Mouse (Mus musculus) E14TG2a.4 (cell line): ENCODE measurements around the gene Ccdc88c.

Experiments
- CTCF ChIP-seq: conservative IDR thresholded peaks from 2 replicates; pipeline ENCODE4 v1.5.1; 2014; ENCODE audit warnings: low read length
- NANOG ChIP-seq: IDR thresholded peaks from 2 replicates; pipeline ENCODE4 v1.6.1; 2014; ENCODE audit warnings: borderline replicate concordance, low read length, mixed read lengths

DNA sequence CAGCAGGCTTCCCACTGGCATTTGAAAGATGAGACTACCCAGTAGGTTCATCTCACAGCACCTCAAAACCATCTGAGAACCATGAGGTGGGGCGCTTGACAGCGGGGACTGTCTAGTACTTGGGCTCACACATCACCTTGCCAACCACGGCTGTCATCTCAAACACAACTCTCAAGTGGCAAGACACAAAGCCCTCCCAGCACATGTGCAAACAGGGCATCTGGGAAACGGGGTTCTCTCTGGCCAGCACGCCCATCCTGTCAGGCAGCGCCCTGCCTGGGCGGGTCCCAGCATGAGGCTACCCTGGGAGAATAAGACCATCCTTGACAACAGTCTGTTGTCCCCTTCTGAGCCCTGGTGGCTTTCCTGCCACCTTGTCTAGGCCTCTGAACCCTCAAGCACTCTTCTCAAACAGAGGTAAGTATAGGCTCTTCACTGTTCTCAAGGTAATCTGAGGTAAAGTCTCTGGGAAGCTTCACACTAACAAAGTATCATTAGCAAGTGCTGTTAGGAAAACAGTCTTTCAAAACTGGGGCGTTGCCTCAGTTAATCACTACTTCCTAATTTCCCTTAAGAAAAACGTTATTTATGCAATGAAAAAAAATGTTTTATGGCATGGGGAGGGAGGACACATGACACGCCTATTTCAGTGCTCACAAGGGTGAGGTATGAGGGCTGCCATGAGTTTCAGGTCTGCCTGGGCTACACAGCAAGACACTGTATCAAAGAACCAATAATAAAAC, 43.6 kb downstream of the Ccdc88c start:
- TF ChIP-seq CTCF (no peak), NANOG (no peak)
